Mouse (Mus musculus): ENCODE results near the gene Yars.

The Yars gene

GRCm38 (mm10) chr4:129189542-129190519 is at the start of gene Yars, which contains the start of gene S100pbp:
TSS of gene Yars (plus strand) at chr4:129189760.
TSS of gene S100pbp (minus strand) at chr4:129189727.
- in situ Hi-C loops (cut with MboI) = no loop called here

GRCm38 (mm10) chr4:129140808-129141207 is 48.8 kb upstream of the Yars start:
- in situ Hi-C loops (cut with MboI) = no loop called here

- in situ Hi-C loops (cut with MboI) = no loop called here
Measured at GRCm38 (mm10) chr4:129141560-129142438, 47.8 kb upstream of the Yars start.

GRCm38 (mm10) chr4:129142439-129143045 is 47.0 kb upstream of the Yars start:
- in situ Hi-C loops (cut with MboI) = no loop called here

- in situ Hi-C loops (cut with MboI) = no loop called here
Measured at GRCm38 (mm10) chr4:129143509-129143908, 46.1 kb upstream of the Yars start.

GRCm38 (mm10) chr4:129144401-129145367 is 44.9 kb upstream of the Yars start:
- in situ Hi-C loops (cut with MboI) = no loop called here

GRCm38 (mm10) chr4:129145411-129145810 is 44.1 kb upstream of the Yars start:
- in situ Hi-C loops (cut with MboI) = no loop called here

- in situ Hi-C loops (cut with MboI) = no loop called here
Measured at GRCm38 (mm10) chr4:129145943-129146342, 43.6 kb upstream of the Yars start.

- in situ Hi-C loops (cut with MboI) = no loop called here
Measured at GRCm38 (mm10) chr4:129146392-129146791, 43.2 kb upstream of the Yars start.

- in situ Hi-C loops (cut with MboI) = no loop called here
Measured at GRCm38 (mm10) chr4:129147552-129148103, 41.9 kb upstream of the Yars start.

- in situ Hi-C loops (cut with MboI) = no loop called here
Measured at GRCm38 (mm10) chr4:129149321-129149720, 40.2 kb upstream of the Yars start.

GRCm38 (mm10) chr4:129151276-129151811 is 38.2 kb upstream of the Yars start:
- in situ Hi-C loops (cut with MboI) = no loop called here

GRCm38 (mm10) chr4:129157541-129157940 is 32.0 kb upstream of the Yars start:
- in situ Hi-C loops (cut with MboI) = no loop called here

GRCm38 (mm10) chr4:129158549-129158948 is 31.0 kb upstream of the Yars start:
- in situ Hi-C loops (cut with MboI) = no loop called here

GRCm38 (mm10) chr4:129161076-129161475 is 28.5 kb upstream of the Yars start:
- in situ Hi-C loops (cut with MboI) = no loop called here

GRCm38 (mm10) chr4:129161581-129162255 is 27.8 kb upstream of the Yars start:
- in situ Hi-C loops (cut with MboI) = no loop called here

- in situ Hi-C loops (cut with MboI) = no loop called here
Measured at GRCm38 (mm10) chr4:129172529-129172928, 17.0 kb upstream of the Yars start.

GRCm38 (mm10) chr4:129179560-129179959 is 10.0 kb upstream of the Yars start:
- in situ Hi-C loops (cut with MboI) = no loop called here

- in situ Hi-C loops (cut with MboI) = no loop called here
Measured at GRCm38 (mm10) chr4:129188041-129188659, 1.4 kb upstream of the Yars start.

Measured in mature B cell (primary cell).